Mouse (Mus musculus): ENCODE data around the gene Eda.
"Not testable (repeated sequence)": the region's sequence is repeated elsewhere in the genome, so short reads cannot be mapped to it uniquely, and the experiment has no call there.

Eda gene

GRCm38 (mm10) chrX:100428693-100429092, 453.3 kb downstream of the Eda start, which contains the start of gene Otud6a:
Otud6a (plus strand) TSS chrX:100429013.
- DNase-seq, result no peak

- no peak for DNase-seq
Observed at GRCm38 (mm10) chrX:100432311-100432710, 456.9 kb downstream of the Eda start.

- DNase-seq, result not testable (repeated sequence)
Observed at GRCm38 (mm10) chrX:100442617-100443016, 467.2 kb downstream of the Eda start, which contains the start of gene Awat2. Awat2 (minus strand) TSS chrX:100442717.

GRCm38 (mm10) chrX:100443532-100443931, 468.1 kb downstream of the Eda start:
- no peak for DNase-seq

All from thymus, postnatal 36 days (tissue).